In genomic region chr11:100646265-100646664, GRCm38 (mm10) we compare ENCODE assay signal across 10 mouse cellular contexts. TPM values are rescaled to one million over a fixed set of nuclear protein-coding genes. Genes with fewer than 3 reads are reported as not detected.
DNase-seq lines count a peak whose midpoint lies in the region; ATAC-seq and TF ChIP-seq lines count a peak whose summit lies in the region.
"Had no signal": no experiment of that assay in that cellular context is flagged by ENCODE, and none has a peak within 500 bp of the region (broad histone marks: within the 10 kb centered on the region; RNA-seq: fewer than 3 reads in every experiment).

No protein-coding gene starts in this region.

- H3K4me2 ChIP-seq in liver, embryonic 14.5 days (ENCODE audit: low read depth), result no peak overlapping the region
- H3K4me2 ChIP-seq: hindbrain, embryonic 15.5 days had no signal

- no peak for TF ChIP-seq EP300 in liver, embryonic 14.5 days (IDR thresholded peaks at IDR 0.05; ENCODE audit: low read depth)

- H3K4me1 ChIP-seq in liver, embryonic 14.5 days (replicated peaks; ENCODE audit: control insufficient read depth in 2 of 2, insufficient read depth in 2 of 2, low read length in 1 of 2), result no peaks in the 10 kb centered on the region
- H3K4me1 ChIP-seq: hindbrain, embryonic 15.5 days had no signal

- peak; percentile 86 for TF ChIP-seq CTCF in liver, embryonic 14.5 days (IDR thresholded peaks at IDR 0.05; ENCODE audit: low read depth)

- no peaks in the 10 kb centered on the region for H3K36me3 ChIP-seq in liver, embryonic 14.5 days (replicated peaks; ENCODE audit: control insufficient read depth, insufficient read depth, low read depth)
- H3K36me3 ChIP-seq: hindbrain, embryonic 15.5 days had no signal

- no peak overlapping the region for H3K27ac ChIP-seq in liver, embryonic 14.5 days
- H3K27ac ChIP-seq: hindbrain, embryonic 15.5 days had no signal

- ATAC-seq in liver, embryonic 14.5 days (ENCODE audit: insufficient read depth), result no peak

- no peak overlapping the region for H3K4me3 ChIP-seq in liver, embryonic 14.5 days (ENCODE audit: insufficient read depth in 1 of 2, low read depth in 2 of 2, low read length in 2 of 2)
- H3K4me3 ChIP-seq: hindbrain, embryonic 15.5 days had no signal

- DNase-seq in cerebellum, postnatal 10 days, result peak; percentile 79 to 85
- DNase-seq in cerebellum, adult 11 months, result no peak
- peak; percentile 80 for DNase-seq in left cerebral cortex, postnatal 4 days
- DNase-seq in left cerebral cortex, postnatal 25 days (ENCODE audit: low spot score in 2 of 2), result no peak
- peak; percentile 43 for DNase-seq in c-Kit-positive CD71-positive TER-119-positive erythroid progenitor cells, embryonic 14.5 days (ENCODE audit: low spot score)
- peak in 2 of 3 experiments; percentile 11 to 24 for DNase-seq in liver, embryonic 14.5 days (ENCODE audit: low read depth in 3 of 3, low spot score in 3 of 3)
- peak; percentile 73 for DNase-seq in thymus, postnatal 0 days (ENCODE audit: low spot score)
- no peak for DNase-seq in cerebellum, adult 8-10 months

- no peaks in the 10 kb centered on the region for H3K9me3 ChIP-seq in liver, embryonic 14.5 days (ENCODE audit: control insufficient read depth, low read length)
- H3K9me3 ChIP-seq: hindbrain, embryonic 15.5 days had no signal

- intact Hi-C loops in left cerebral cortex, postnatal 4 days (cut with DNase I), result no loop called here
- intact Hi-C loops in left cerebral cortex, postnatal 25 days (cut with DNase I), result no loop called here

- H3K27me3 ChIP-seq in liver, embryonic 14.5 days (ENCODE audit: control insufficient read depth, insufficient read depth, low read length), result peaks cover 7% of the 10 kb centered on the region

- 4% methylated on average over 1 of the region's 1 CpGs for WGBS in liver, embryonic 14.5 days (ENCODE audit: insufficient replicate concordance)

- H3K9ac ChIP-seq in liver, embryonic 14.5 days (replicated peaks), result no peak overlapping the region
- H3K9ac ChIP-seq: hindbrain, embryonic 15.5 days had no signal

RNA-seq across cellular contexts. Expression of gene Dnajc7, which starts 26.3 kb away (rescaled TPM):
- total RNA-seq in left cerebral cortex, postnatal 4 days (2021), result 100 to 1,000 TPM; 276 to 297 TPM
- 100 to 1,000 TPM; 231 to 258 TPM for total RNA-seq in left cerebral cortex, postnatal 25 days (2021)
- polyA plus RNA-seq in liver, embryonic 14.5 days (2012; rRNA removed), result 40.6 and 61.7 TPM in 2 replicates
- polyA plus RNA-seq in liver, embryonic 14.5 days (2014; fragmentation: Nextera tagmentation; extraction: Ambion mirVana), result 13.4 and 15.1 TPM in 2 replicates
- 191 and 202 TPM in 2 replicates for polyA plus RNA-seq in thymus, postnatal 0 days (2015; fragmentation: Nextera tagmentation; extraction: Ambion mirVana)

RNA-seq across cellular contexts. Expression of gene Nkiras2, which starts 27.2 kb away (rescaled TPM):
- 10 to 100 TPM; 37.7 to 39.9 TPM for total RNA-seq in left cerebral cortex, postnatal 4 days (2021)
- 10 to 100 TPM; 13.7 to 14.7 TPM for total RNA-seq in left cerebral cortex, postnatal 25 days (2021)
- 15.0 and 15.5 TPM in 2 replicates for polyA plus RNA-seq in liver, embryonic 14.5 days (2012; rRNA removed)
- 16.8 and 17.0 TPM in 2 replicates for polyA plus RNA-seq in liver, embryonic 14.5 days (2014; fragmentation: Nextera tagmentation; extraction: Ambion mirVana)
- 39.7 and 41.2 TPM in 2 replicates for polyA plus RNA-seq in thymus, postnatal 0 days (2015; fragmentation: Nextera tagmentation; extraction: Ambion mirVana)

RNA-seq across cellular contexts. Expression of gene Zfp385c, which starts 46.0 kb away (rescaled TPM):
- under 1 TPM in 1 of 2 experiments, not detected in 1; 0.12 TPM for total RNA-seq in left cerebral cortex, postnatal 4 days (2021)
- under 1 TPM; 0.16 to 0.30 TPM for total RNA-seq in left cerebral cortex, postnatal 25 days (2021)
- polyA plus RNA-seq in liver, embryonic 14.5 days (2012; rRNA removed), result not detected in 2 replicates
- not detected in 2 replicates for polyA plus RNA-seq in liver, embryonic 14.5 days (2014; fragmentation: Nextera tagmentation; extraction: Ambion mirVana)
- 0.12 TPM in 1 of 2 replicates, not detected in the other for polyA plus RNA-seq in thymus, postnatal 0 days (2015; fragmentation: Nextera tagmentation; extraction: Ambion mirVana)
- total RNA-seq: neutrophil, adult 5-6 weeks had no signal

RNA-seq across cellular contexts. Expression of gene Dhx58, which starts 57.8 kb away (rescaled TPM):
- total RNA-seq in left cerebral cortex, postnatal 4 days (2021), result 1 to 10 TPM; 3.4 to 3.5 TPM
- total RNA-seq in left cerebral cortex, postnatal 25 days (2021), result 1 to 10 TPM; 1.9 to 2.6 TPM
- polyA plus RNA-seq in liver, embryonic 14.5 days (2012; rRNA removed), result 1.5 and 1.6 TPM in 2 replicates
- polyA plus RNA-seq in liver, embryonic 14.5 days (2014; fragmentation: Nextera tagmentation; extraction: Ambion mirVana), result 1.3 and 1.7 TPM in 2 replicates
- polyA plus RNA-seq in thymus, postnatal 0 days (2015; fragmentation: Nextera tagmentation; extraction: Ambion mirVana), result 10.2 and 10.7 TPM in 2 replicates

Comparison
In these comparisons a context has a peak if more than half of its experiments do, and no peak if none do; other contexts are left out.
1. DNase-seq: peak in cerebellum, postnatal 10 days (2 of 2), left cerebral cortex, postnatal 4 days (single experiment), c-Kit-positive CD71-positive TER-119-positive erythroid progenitor cells, embryonic 14.5 days (single experiment), liver, embryonic 14.5 days (2 of 3) and thymus, postnatal 0 days (single experiment); none in cerebellum, adult 11 months (single experiment), left cerebral cortex, postnatal 25 days (0 of 2) and cerebellum, adult 8-10 months (single experiment).